Mouse (Mus musculus) heart, embryonic 11.5 days (tissue): ENCODE data around the gene Plet1. TPM values are rescaled to one million over a fixed set of nuclear protein-coding genes. Genes with fewer than 3 reads are reported as not detected.
A peak's percentile ranks its signal among the peaks of the same experiment; 100 is the strongest.

Source experiments
- ATAC-seq: fragments of 200-750 bp; cut with Nextera tagmentation; replicated peaks from 2 replicates; pipeline ENCODE4 v1.8.0; 2017; ENCODE audit warnings: moderate library complexity; ENCODE audit not compliant: insufficient number of reproducible peaks, low FRiP score, low TSS enrichment
- H3K27ac ChIP-seq: fragments of 300-500 bp; sonication (generic); 2 replicates; pipeline ENCODE4 v1.5.1; 2014; ENCODE audit warnings: mild to moderate bottlenecking, low read depth, low read length
- H3K27me3 ChIP-seq: fragments of 300-500 bp; sonication (generic); 2 replicates; pipeline ENCODE4 v1.6.1; 2014; ENCODE audit warnings: mild to moderate bottlenecking, low read length, mixed read lengths; ENCODE audit not compliant: control insufficient read depth, insufficient read depth
- H3K36me3 ChIP-seq: fragments of 300-500 bp; sonication (generic); 2 replicates; pipeline ENCODE4 v1.6.1; 2014; ENCODE audit warnings: mild to moderate bottlenecking, low read length, moderate library complexity, mixed read lengths; ENCODE audit not compliant: control insufficient read depth, insufficient read depth
- H3K4me1 ChIP-seq: fragments of 300-500 bp; sonication (generic); 2 replicates; pipeline ENCODE4 v1.6.1; 2014; ENCODE audit warnings: low read length; ENCODE audit not compliant: control insufficient read depth, insufficient read depth
- H3K4me2 ChIP-seq: fragments of 300-500 bp; sonication (generic); 2 replicates; pipeline ENCODE4 v1.6.1; 2014; ENCODE audit warnings: mild to moderate bottlenecking, moderate library complexity
- H3K4me3 ChIP-seq: fragments of 300-500 bp; sonication (generic); 2 replicates; pipeline ENCODE4 v1.5.1; 2014; ENCODE audit warnings: low read depth, low read length
- H3K9ac ChIP-seq: fragments of 300-500 bp; sonication (generic); 2 replicates; pipeline ENCODE4 v1.6.1; 2014; ENCODE audit warnings: mild to moderate bottlenecking, low read depth, low read length, moderate library complexity
- H3K9me3 ChIP-seq: fragments of 300-500 bp; sonication (generic); replicated peaks from 2 replicates; pipeline ENCODE4 v1.6.1; 2016; ENCODE audit warnings: low read length; ENCODE audit not compliant: control insufficient read depth
- WGBS: fragments of 180-500 bp; shearing (Covaris S2); extraction: QIAGEN DNeasy Blood & Tissue Kit; methylation state at CpG from one replicate; pipeline ENCODE4 v1.1.7; 2014; ENCODE audit not compliant: insufficient replicate concordance; 5-methylcytosine and 5-hydroxymethylcytosine counted together
- polyA plus RNA-seq: library from polyadenylated mRNA; unstranded; fragments of >200 nt; fragmentation: Nextera tagmentation; extraction: Ambion mirVana; gene quantifications from 2 replicates; pipeline ENCODE4 v1.2.1, GENCODE M21; 2014

Plet1 gene
- polyA plus RNA-seq, 1 experiment from 2014 or later: 0.23 TPM

GRCm38 (mm10) chr9:50497536-50497935, 3.2 kb downstream of the Plet1 start:
- no peaks in the 10 kb centered on the region for H3K36me3 ChIP-seq
- 62% methylated on average over 2 of the region's 2 CpGs for WGBS
- H3K4me1 ChIP-seq: peaks cover 12% of the 10 kb centered on the region
- no peak overlapping the region for H3K9ac ChIP-seq
- H3K27ac ChIP-seq: no peak overlapping the region
- no peak for ATAC-seq
- H3K27me3 ChIP-seq: no peaks in the 10 kb centered on the region
- no peaks in the 10 kb centered on the region for H3K9me3 ChIP-seq
- no peak overlapping the region for H3K4me2 ChIP-seq
- no peak overlapping the region for H3K4me3 ChIP-seq

GRCm38 (mm10) chr9:50498815-50499214, 4.5 kb downstream of the Plet1 start:
- ATAC-seq: no peak
- no peak overlapping the region for H3K9ac ChIP-seq
- no peaks in the 10 kb centered on the region for H3K36me3 ChIP-seq
- 80% methylated on average over 16 of the region's 16 CpGs for WGBS
- H3K9me3 ChIP-seq: no peaks in the 10 kb centered on the region
- no peak overlapping the region for H3K4me3 ChIP-seq
- peaks cover 12% of the 10 kb centered on the region for H3K4me1 ChIP-seq
- no peaks in the 10 kb centered on the region for H3K27me3 ChIP-seq
- H3K4me2 ChIP-seq: no peak overlapping the region
- H3K27ac ChIP-seq: no peak overlapping the region

GRCm38 (mm10) chr9:50499781-50500180, 5.5 kb downstream of the Plet1 start:
- Histone ChIP-seq H3K27ac (no peak overlapping the region), H3K36me3 (no peaks in the 10 kb centered on the region), H3K4me2 (no peak overlapping the region), H3K4me3 (no peak overlapping the region), H3K27me3 (no peaks in the 10 kb centered on the region), H3K9me3 (no peaks in the 10 kb centered on the region), H3K4me1 (peaks cover 12% of the 10 kb centered on the region), H3K9ac (no peak overlapping the region)
- 84% methylated on average over 3 of the region's 3 CpGs for WGBS
- no peak for ATAC-seq

- Histone ChIP-seq H3K4me1 (peaks cover 11% of the 10 kb centered on the region), H3K4me3 (peak overlapping the region; percentile 30), H3K9me3 (no peaks in the 10 kb centered on the region), H3K27ac (no peak overlapping the region), H3K9ac (peak overlapping the region; percentile 34; the same call in 1 of the 2 replicates), H3K27me3 (no peaks in the 10 kb centered on the region), H3K4me2 (peak overlapping the region; percentile 59), H3K36me3 (no peaks in the 10 kb centered on the region)
- ATAC-seq: no peak
- WGBS: 63% methylated on average over 15 of the region's 15 CpGs
These were observed 6.2 kb downstream of the Plet1 start for GRCm38 (mm10) chr9:50500467-50500973.

- peak; percentile 72 for ATAC-seq
- Histone ChIP-seq H3K4me3 (peak overlapping the region; percentile 30), H3K9ac (peak overlapping the region; percentile 34; the same call in 1 of the 2 replicates), H3K27me3 (no peaks in the 10 kb centered on the region), H3K4me2 (peak overlapping the region; percentile 59), H3K36me3 (no peaks in the 10 kb centered on the region), H3K27ac (no peak overlapping the region), H3K9me3 (no peaks in the 10 kb centered on the region), H3K4me1 (peaks cover 8% of the 10 kb centered on the region)
- 19% methylated on average over 14 of the region's 14 CpGs for WGBS
These were observed 6.7 kb downstream of the Plet1 start for GRCm38 (mm10) chr9:50500974-50501501.

GRCm38 (mm10) chr9:50502949-50503348, 8.6 kb downstream of the Plet1 start:
- peaks cover 4% of the 10 kb centered on the region for H3K4me1 ChIP-seq
- H3K36me3 ChIP-seq: no peaks in the 10 kb centered on the region
- 75% methylated on average over 3 of the region's 3 CpGs for WGBS
- no peak for ATAC-seq
- H3K9me3 ChIP-seq: no peaks in the 10 kb centered on the region
- no peak overlapping the region for H3K4me3 ChIP-seq
- H3K9ac ChIP-seq: no peak overlapping the region
- no peak overlapping the region for H3K27ac ChIP-seq
- no peaks in the 10 kb centered on the region for H3K27me3 ChIP-seq
- no peak overlapping the region for H3K4me2 ChIP-seq

- Histone ChIP-seq H3K9ac (0 out of 2 replicates have a peak overlapping the region, but pooled peaks have one; percentile 16), H3K9me3 (no peaks in the 10 kb centered on the region), H3K27ac (no peak overlapping the region), H3K4me1 (peaks cover 4% of the 10 kb centered on the region), H3K4me2 (peak overlapping the region; percentile 16; the same call in 1 of the 2 replicates), H3K4me3 (no peak overlapping the region), H3K36me3 (no peaks in the 10 kb centered on the region), H3K27me3 (no peaks in the 10 kb centered on the region)
- 50% methylated on average over 6 of the region's 6 CpGs for WGBS
- no peak for ATAC-seq
These were observed 11.1 kb downstream of the Plet1 start for GRCm38 (mm10) chr9:50505405-50505804.

GRCm38 (mm10) chr9:50507570-50507969, 13.2 kb downstream of the Plet1 start:
- H3K9me3 ChIP-seq: no peaks in the 10 kb centered on the region
- no peak overlapping the region for H3K9ac ChIP-seq
- H3K4me3 ChIP-seq: no peak overlapping the region
- no peaks in the 10 kb centered on the region for H3K27me3 ChIP-seq
- no peak overlapping the region for H3K27ac ChIP-seq
- H3K36me3 ChIP-seq: no peaks in the 10 kb centered on the region
- H3K4me1 ChIP-seq: peaks cover 4% of the 10 kb centered on the region
- no peak for ATAC-seq
- H3K4me2 ChIP-seq: no peak overlapping the region
- 38% methylated on average over 7 of the region's 7 CpGs for WGBS

GRCm38 (mm10) chr9:50515462-50515861, 21.1 kb downstream of the Plet1 start:
- H3K4me1 ChIP-seq: 0 out of 2 replicates have a peak, but pooled peaks cover 3% of the 10 kb centered on the region
- WGBS: 61% methylated on average over 5 of the region's 5 CpGs
- no peaks in the 10 kb centered on the region for H3K36me3 ChIP-seq
- no peaks in the 10 kb centered on the region for H3K27me3 ChIP-seq
- no peak overlapping the region for H3K27ac ChIP-seq
- H3K9me3 ChIP-seq: no peaks in the 10 kb centered on the region
- no peak overlapping the region for H3K9ac ChIP-seq
- no peak overlapping the region for H3K4me3 ChIP-seq
- no peak overlapping the region for H3K4me2 ChIP-seq
- no peak for ATAC-seq
